Mouse (Mus musculus) megakaryocyte, embryonic 14.5 days (primary cell): ENCODE measurements around the gene Thop1.

Experiments
- FLI1 ChIP-seq: IDR thresholded peaks from 2 replicates; pipeline ENCODE4 v1.6.1; 2012; ENCODE audit warnings: low read length, inconsistent platforms, mixed read lengths
- GATA1 ChIP-seq: IDR thresholded peaks from 3 replicates; pipeline ENCODE4 v1.6.1; 2012; ENCODE audit warnings: mixed read lengths, low read length, inconsistent platforms, borderline replicate concordance

- no peak for TF ChIP-seq GATA1
- no peak for TF ChIP-seq FLI1
Observed at GRCm38 (mm10) chr10:81077916-81078315, 8.1 kb downstream of the Thop1 start.
